Mouse (Mus musculus): ENCODE measurements around the gene AC140267.1. TPM values are rescaled to one million over a fixed set of nuclear protein-coding genes. Genes with fewer than 3 reads are reported as not detected.

AC140267.1 gene
- not detected in 2 replicates for polyA plus RNA-seq (2012)

DNA sequence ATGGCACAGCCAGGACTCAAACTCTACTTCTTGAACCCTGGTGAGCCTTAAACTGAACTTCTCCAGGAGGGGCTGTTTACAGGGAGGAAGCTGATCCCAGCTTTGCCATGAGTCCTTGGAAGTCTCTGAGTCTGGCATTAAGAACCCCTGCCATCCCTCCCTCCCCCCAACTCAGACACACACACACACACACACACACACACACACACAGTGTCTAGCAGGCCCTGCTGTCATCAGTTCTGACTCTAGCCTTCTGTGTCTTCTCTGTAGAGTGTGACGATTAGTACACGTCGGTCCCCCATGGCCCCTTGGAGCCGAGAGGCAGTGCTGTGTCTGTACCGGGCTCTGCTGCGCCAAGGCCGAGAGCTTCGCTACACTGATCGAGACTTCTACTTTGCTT lies at the start of gene AC140267.1:
Gene AC140267.1 (plus strand): TSS at position 301 of the 400 bp plus-strand sequence.
- H3K36me3 ChIP-seq (ENCODE audit: control insufficient read depth): peaks cover 48% of the 10 kb centered on the region
- no peaks in the 10 kb centered on the region for H3K27me3 ChIP-seq (ENCODE audit: control insufficient read depth)
- peaks cover 50% of the 10 kb centered on the region for H3K4me1 ChIP-seq (ENCODE audit: control insufficient read depth)
- no peaks in the 10 kb centered on the region for H3K9me3 ChIP-seq (ENCODE audit: control insufficient read depth, low read length)
- no peak for TF ChIP-seq GATA1 (IDR thresholded peaks at IDR 0.05; ENCODE audit: low read length)
- TF ChIP-seq TAL1 (IDR thresholded peaks at IDR 0.05; ENCODE audit: low read length): no peak
- H3K4me3 ChIP-seq (replicated peaks): peak within 1 kb of the TSS; percentile 98

DNA sequence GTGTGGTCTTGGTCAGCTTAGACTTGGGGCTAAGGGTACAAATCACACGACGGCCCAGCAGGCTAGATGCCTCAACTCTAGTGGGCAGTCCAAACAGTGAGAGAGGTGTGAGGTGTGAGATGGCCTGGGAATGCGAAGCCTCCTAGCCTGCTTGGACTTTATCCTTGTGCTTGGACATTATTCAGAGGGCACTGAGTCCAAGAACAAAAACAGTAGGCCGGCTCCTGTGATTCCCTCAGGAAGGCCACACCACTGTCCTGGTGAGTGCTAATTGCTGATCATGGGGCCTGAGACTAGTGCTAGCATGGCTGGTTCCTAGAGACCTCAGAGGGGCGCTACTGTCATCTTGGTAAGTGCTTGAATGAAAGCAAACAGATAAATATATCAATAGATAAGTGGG lies 46.7 kb upstream of the AC140267.1 start:
- TF ChIP-seq GATA1 (IDR thresholded peaks at IDR 0.05; ENCODE audit: low read length) (no peak), TAL1 (IDR thresholded peaks at IDR 0.05; ENCODE audit: low read length) (no peak)
- Histone ChIP-seq H3K36me3 (ENCODE audit: control insufficient read depth) (no peaks in the 10 kb centered on the region), H3K4me3 (replicated peaks) (no peak overlapping the region), H3K27me3 (ENCODE audit: control insufficient read depth) (peaks cover 15% of the 10 kb centered on the region), H3K9me3 (ENCODE audit: control insufficient read depth, low read length) (no peaks in the 10 kb centered on the region), H3K4me1 (ENCODE audit: control insufficient read depth) (no peaks in the 10 kb centered on the region; the same call in 1 of the 2 replicates)

DNA sequence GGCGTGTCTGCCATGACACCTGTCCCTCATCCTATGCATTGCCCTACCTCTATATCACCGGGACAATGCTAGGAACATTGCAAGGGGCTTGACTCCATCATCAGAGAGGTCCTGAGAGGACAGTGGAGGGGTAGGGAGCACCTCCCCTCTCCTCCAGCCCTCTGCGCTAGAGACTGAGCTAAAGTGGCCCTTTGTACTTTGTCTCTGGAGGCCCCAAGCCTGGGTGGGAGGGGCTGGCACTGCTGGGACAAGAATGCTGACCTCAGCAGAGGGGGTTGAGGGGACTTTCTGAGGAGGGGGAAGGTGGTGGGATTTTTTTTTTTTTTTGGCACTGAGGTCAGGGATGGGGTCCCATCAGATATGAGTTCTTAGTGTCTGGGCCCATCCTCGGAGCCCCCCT lies 45.6 kb upstream of the AC140267.1 start:
- Histone ChIP-seq H3K27me3 (ENCODE audit: control insufficient read depth) (peaks cover 18% of the 10 kb centered on the region), H3K36me3 (ENCODE audit: control insufficient read depth) (no peaks in the 10 kb centered on the region), H3K9me3 (ENCODE audit: control insufficient read depth, low read length) (no peaks in the 10 kb centered on the region), H3K4me1 (ENCODE audit: control insufficient read depth) (no peaks in the 10 kb centered on the region; the same call in 1 of the 2 replicates), H3K4me3 (replicated peaks) (no peak overlapping the region)
- TF ChIP-seq GATA1 (IDR thresholded peaks at IDR 0.05; ENCODE audit: low read length): no peak
- no peak for TF ChIP-seq TAL1 (IDR thresholded peaks at IDR 0.05; ENCODE audit: low read length)

DNA sequence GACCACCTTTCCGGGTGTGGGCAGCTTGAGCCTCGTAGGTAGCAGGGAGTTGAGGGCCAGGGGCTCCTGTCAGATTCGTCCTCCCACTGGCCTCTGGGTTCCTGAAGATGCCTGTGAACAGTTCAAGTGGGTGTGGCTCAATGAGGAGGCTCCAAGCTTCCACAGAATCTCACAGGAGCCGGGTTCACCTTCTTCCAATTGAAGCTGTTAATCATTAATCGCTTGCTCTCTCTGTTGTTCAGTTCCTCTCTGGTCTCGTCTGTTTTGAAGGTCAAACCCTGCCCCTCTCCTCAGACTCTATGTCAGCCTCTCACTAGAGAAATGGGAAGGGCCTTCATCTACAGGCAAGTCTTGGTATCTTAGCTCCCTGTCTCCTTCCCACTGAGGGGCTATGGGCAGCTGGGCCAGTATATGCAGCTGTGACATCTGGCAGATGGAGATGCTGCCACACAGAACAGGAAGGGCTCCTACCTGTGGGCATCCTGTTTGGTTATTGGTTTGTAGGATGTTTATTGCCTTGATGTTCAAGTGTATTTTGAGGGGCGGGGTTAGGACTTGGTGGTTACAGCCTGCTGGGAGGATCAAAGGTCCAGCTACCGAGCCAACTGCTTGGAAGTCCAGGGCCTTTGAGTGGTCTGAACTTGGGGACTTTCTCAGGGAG lies 43.9 kb upstream of the AC140267.1 start:
- Histone ChIP-seq H3K4me1 (ENCODE audit: control insufficient read depth) (no peaks in the 10 kb centered on the region; the same call in 1 of the 2 replicates), H3K27me3 (ENCODE audit: control insufficient read depth) (peaks cover 12% of the 10 kb centered on the region), H3K4me3 (replicated peaks) (no peak overlapping the region), H3K36me3 (ENCODE audit: control insufficient read depth) (no peaks in the 10 kb centered on the region), H3K9me3 (ENCODE audit: control insufficient read depth, low read length) (no peaks in the 10 kb centered on the region)
- TF ChIP-seq GATA1 (IDR thresholded peaks at IDR 0.05; ENCODE audit: low read length): no peak

DNA sequence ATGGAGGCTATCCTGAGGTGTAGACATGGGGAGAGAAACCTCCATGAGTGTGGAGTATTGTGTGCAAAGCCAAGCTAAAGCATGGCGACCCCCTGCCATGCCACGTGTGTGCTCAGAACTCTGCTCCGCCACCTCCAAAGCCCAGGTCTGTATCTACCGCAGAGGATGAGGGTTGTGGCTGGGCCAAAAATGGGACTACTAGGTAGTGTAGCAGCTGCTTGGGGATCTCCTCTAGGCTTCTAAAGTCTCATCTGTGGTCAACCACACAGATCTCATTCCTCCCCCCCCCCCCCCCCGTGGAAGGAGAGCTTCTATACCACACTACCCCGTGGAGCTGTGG lies 43.4 kb upstream of the AC140267.1 start:
- no peaks in the 10 kb centered on the region for H3K9me3 ChIP-seq (ENCODE audit: control insufficient read depth, low read length)
- no peak overlapping the region for H3K4me3 ChIP-seq (replicated peaks)
- H3K27me3 ChIP-seq (ENCODE audit: control insufficient read depth): peaks cover 11% of the 10 kb centered on the region
- H3K36me3 ChIP-seq (ENCODE audit: control insufficient read depth): no peaks in the 10 kb centered on the region
- H3K4me1 ChIP-seq (ENCODE audit: control insufficient read depth): no peaks in the 10 kb centered on the region; the same call in 1 of the 2 replicates
- TF ChIP-seq TAL1 (IDR thresholded peaks at IDR 0.05; ENCODE audit: low read length) (no peak), GATA1 (IDR thresholded peaks at IDR 0.05; ENCODE audit: low read length) (no peak)

DNA sequence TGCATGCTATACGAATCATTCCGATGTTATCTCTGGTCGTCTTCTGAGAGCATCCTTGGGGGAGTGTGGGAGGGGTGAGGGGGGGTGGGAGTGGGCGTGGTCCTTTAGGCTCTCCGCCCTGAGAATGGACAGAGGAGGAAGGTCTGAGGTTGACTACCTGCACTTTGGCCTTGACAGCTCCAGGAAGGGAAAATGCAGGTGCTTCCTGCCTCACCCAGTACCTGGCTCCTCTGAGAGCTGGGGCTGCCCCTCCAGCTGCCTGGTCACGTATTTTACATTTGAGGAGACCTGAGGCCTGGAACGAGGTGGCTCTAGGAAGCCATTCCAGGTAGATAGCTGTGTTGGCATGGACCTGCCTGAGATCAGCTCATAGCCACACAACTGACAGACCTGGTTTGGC lies 42.8 kb upstream of the AC140267.1 start:
- Histone ChIP-seq H3K4me1 (ENCODE audit: control insufficient read depth) (no peaks in the 10 kb centered on the region; the same call in 1 of the 2 replicates), H3K27me3 (ENCODE audit: control insufficient read depth) (peaks cover 9% of the 10 kb centered on the region), H3K9me3 (ENCODE audit: control insufficient read depth, low read length) (no peaks in the 10 kb centered on the region), H3K4me3 (replicated peaks) (no peak overlapping the region), H3K36me3 (ENCODE audit: control insufficient read depth) (no peaks in the 10 kb centered on the region)
- TF ChIP-seq GATA1 (IDR thresholded peaks at IDR 0.05; ENCODE audit: low read length) (no peak), TAL1 (IDR thresholded peaks at IDR 0.05; ENCODE audit: low read length) (no peak)

DNA sequence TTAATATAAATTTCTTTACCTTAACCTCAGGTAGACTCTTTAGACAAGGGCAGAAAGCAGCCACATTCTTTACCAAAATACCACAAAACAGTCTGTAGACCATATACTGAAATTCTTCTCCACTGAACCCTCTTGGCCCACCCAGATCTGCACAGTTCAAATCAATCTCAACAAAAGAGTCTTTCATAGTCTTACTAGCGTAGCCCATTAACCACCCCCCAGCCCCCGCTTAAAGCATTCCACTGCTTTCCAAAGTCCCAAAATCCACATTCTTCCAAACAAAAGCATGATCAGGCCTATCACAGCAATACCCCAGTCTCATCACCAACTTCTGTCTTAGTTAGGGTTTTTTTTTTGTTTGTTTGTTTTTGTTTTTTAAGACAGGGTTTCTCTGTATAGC lies 36.1 kb upstream of the AC140267.1 start:
- Histone ChIP-seq H3K4me3 (replicated peaks) (no peak overlapping the region), H3K4me1 (ENCODE audit: control insufficient read depth) (no peaks in the 10 kb centered on the region), H3K36me3 (ENCODE audit: control insufficient read depth) (no peaks in the 10 kb centered on the region), H3K9me3 (ENCODE audit: control insufficient read depth, low read length) (no peaks in the 10 kb centered on the region), H3K27me3 (ENCODE audit: control insufficient read depth) (no peaks in the 10 kb centered on the region; the same call in 1 of the 2 replicates)
- TF ChIP-seq GATA1 (IDR thresholded peaks at IDR 0.05; ENCODE audit: low read length) (no peak), TAL1 (IDR thresholded peaks at IDR 0.05; ENCODE audit: low read length) (no peak)

DNA sequence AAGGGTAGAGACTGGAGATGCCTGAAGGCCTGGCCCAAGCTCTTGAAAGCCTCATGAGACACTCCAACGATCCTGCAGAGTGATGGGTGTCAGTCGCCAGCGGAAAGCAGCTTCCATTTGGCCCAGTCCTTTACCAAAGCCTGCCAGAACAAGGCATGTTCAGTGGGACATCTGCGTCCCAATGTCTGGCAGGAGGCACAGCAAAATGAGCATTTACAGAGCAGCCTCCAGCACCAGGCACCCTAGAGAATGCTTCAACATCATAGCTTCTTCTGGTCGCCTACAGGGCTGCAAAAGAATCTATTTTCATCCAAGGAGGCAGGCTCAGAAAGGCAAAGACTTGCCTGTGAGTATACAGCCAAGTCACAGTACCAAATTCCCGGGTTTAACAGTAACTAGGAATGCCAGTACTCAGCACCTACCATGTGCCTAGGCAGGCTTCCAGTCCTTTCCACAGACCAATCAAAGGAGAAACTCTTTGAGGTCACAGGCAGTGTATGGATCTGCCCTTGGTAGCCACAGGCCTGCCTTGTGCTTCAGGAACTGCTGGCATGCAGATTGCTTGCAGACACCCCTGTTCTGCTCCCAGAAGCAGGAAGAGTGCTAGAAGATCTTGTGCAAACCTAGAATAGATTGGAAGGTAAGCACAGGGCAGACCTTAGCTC lies 33.4 kb upstream of the AC140267.1 start:
- Histone ChIP-seq H3K27me3 (ENCODE audit: control insufficient read depth) (no peaks in the 10 kb centered on the region; the same call in 1 of the 2 replicates), H3K9me3 (ENCODE audit: control insufficient read depth, low read length) (no peaks in the 10 kb centered on the region), H3K4me3 (replicated peaks) (no peak overlapping the region), H3K4me1 (ENCODE audit: control insufficient read depth) (no peaks in the 10 kb centered on the region), H3K36me3 (ENCODE audit: control insufficient read depth) (no peaks in the 10 kb centered on the region)
- TF ChIP-seq TAL1 (IDR thresholded peaks at IDR 0.05; ENCODE audit: low read length) (no peak), GATA1 (IDR thresholded peaks at IDR 0.05; ENCODE audit: low read length) (no peak)

DNA sequence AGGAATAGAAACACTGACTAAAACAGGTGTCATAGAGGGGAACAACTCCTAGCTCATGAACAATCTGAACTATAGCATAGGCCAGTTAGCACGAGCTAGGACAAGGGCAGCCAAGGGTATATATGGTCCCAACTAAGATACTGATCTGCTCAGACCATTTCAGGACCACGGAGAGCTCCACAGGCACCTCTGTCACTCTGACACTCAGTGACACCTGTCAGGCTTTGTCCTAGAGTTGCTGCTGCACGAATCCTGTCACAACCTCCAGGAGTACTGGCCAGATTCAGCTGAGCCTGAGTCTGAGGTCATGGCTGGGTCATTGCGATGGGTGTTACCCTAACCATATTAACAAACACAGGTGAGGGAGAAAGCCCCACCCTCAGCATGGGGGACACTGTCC lies 32.2 kb upstream of the AC140267.1 start:
- TF ChIP-seq TAL1 (IDR thresholded peaks at IDR 0.05; ENCODE audit: low read length): no peak
- no peak for TF ChIP-seq GATA1 (IDR thresholded peaks at IDR 0.05; ENCODE audit: low read length)
- H3K9me3 ChIP-seq (ENCODE audit: control insufficient read depth, low read length): no peaks in the 10 kb centered on the region
- H3K36me3 ChIP-seq (ENCODE audit: control insufficient read depth): no peaks in the 10 kb centered on the region
- no peaks in the 10 kb centered on the region; the same call in 1 of the 2 replicates for H3K27me3 ChIP-seq (ENCODE audit: control insufficient read depth)
- H3K4me1 ChIP-seq (ENCODE audit: control insufficient read depth): no peaks in the 10 kb centered on the region
- H3K4me3 ChIP-seq (replicated peaks): no peak overlapping the region

All from erythroblast, embryonic 14.5 days (primary cell).